Mouse (Mus musculus) urinary bladder, postnatal 25 days (tissue): Measurements from ENCODE around the gene Ankle2.

Experiments used
- DNase-seq: peaks from one replicate; pipeline ENCODE4 v3.0.0; 2022; ENCODE audit warnings: low spot score

Ankle2 gene

DNA sequence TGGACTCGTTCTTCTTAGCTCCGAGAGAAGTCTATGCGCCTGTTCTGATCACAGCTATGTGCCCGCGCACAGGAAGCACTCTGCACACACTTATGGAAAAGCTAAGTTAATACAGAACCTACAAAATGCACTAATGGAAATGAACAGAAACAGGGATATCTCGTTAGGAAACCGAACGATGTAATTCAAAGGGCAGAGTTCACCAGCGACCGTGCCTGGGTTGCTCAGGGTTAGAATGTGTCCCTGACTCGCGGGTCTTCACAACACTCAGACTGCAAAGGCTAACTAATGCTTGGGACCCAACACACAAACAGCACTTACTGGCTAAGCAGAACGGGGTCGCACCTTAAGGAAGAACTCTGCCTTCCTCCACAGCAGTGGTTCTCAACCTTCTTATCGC lies 54.4 kb downstream of the Ankle2 start:
- no peak for DNase-seq

DNA sequence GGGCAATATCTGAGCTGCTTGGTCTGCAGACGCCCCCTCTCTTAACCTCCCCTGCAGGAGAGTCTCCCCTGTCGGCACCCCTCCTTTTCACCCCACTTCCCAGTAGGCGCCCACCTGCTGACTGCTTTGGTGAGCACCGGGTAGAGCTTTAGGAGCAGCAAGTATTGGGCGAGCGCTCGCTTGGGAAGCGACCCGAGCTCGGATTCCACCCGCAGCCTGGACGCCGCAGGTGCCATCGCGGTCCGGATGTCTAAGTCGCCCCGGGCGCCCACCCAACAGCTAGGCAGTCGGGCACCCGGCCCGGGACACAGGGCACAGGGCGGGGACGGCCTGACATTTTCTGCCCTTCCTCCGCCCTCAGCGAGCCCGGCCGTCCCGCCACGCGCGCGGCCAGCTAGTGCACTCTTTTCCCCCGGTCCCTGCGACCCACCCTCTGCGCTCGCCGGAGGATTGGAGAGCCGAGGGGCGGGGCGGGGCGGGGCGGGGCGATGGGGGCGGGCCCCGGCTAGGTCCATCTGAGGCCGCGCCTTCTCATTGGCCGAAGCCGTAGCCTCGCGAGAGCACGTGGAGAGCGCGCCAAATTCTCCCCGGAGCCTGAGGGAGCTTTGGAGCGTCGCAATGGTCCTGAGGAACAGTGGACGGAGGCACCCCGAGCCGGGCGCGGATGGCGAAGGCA lies 55.1 kb downstream of the Ankle2 start, which contains the start of the genes Pxmp2 and Pole:
Gene Pxmp2 (minus strand): TSS at position 417 of the 676 bp plus-strand sequence.
Gene Pole (plus strand): TSS at position 537 of the 676 bp plus-strand sequence.
- peak; percentile 88 for DNase-seq

DNA sequence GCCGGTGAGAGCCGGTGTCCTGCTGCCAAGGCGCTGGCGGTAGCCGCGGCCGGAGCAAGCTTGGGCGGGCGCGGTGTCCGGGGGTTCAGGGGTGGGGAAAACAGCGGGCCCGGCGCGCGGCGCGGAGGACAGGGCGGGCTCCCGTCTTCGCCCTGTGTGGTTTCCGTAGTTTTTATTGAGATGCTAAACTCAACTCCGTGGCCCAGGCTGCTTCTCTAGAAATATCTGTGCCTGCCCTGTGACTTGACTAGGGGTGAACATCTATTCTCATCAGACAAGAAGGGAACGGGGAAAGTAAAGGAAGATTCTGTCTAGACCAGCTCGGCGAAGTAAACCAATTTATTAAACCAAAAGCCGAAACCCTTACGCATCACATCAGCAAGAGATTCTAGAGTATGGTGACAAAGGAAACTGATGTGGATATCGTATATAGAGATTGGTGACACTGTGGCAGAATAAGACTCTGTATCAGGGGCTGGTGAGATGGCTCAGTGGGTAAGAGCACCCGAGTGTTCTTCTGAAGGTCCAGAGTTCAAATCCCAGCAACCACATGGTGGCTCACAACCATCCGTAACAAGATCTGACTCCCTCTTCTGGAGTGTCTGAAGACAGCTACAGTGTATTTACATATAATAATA lies 55.8 kb downstream of the Ankle2 start:
- DNase-seq, result no peak

- no peak for DNase-seq
Measured at GRCm38 (mm10) chr5:110287084-110287475, 56.3 kb downstream of the Ankle2 start.

- DNase-seq, result no peak
Measured at GRCm38 (mm10) chr5:110291649-110292048, 60.8 kb downstream of the Ankle2 start.

DNA sequence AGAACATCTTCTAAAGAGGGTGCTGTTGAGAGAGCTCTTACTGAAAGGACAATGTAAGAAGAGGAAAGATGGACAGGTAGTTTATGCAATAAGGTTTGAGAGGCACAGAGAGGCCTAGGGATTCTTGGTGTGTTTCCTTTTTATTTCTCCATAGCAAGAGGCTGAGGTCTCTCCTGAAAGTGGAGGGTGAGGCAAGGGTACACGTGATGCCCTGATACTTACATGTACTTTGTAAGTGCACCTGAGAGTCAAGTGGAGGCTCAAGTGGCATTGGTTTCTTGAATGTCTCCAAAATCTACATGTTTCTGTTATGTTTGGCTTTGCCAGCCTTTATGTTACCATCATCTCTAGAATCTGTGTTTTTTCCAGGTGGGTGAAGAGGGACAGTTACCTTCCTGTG lies 65.8 kb downstream of the Ankle2 start:
- no peak for DNase-seq

DNA sequence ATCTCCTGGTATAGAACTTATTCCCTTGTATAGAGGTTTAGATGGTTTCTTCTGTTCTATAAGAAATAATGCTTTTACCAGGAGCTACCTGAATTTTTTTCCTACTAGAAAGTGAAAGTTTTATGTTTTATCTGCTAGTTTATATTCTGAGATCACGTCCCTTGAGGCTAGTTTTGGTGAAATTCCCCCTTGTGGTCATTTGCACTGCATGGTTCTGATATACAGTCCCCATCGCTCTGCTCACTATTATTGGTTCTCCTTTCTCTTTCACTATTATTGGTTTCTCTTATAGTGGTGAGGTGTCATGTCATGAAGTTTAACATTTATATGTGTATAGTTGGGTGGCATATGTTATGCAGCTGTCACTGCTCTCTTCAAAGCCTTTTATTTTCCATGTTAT lies 69.8 kb downstream of the Ankle2 start:
- DNase-seq, result no peak
